Mouse (Mus musculus) frontal cortex, adult (tissue): ENCODE results near the gene Prcp.
"Not testable (repeated sequence)": the region's sequence is repeated elsewhere in the genome, so short reads cannot be mapped to it uniquely, and the experiment has no call there.

Source experiments
- ATAC-seq: cut with Nextera tagmentation; 2 replicates; pipeline ENCODE4 v1.9.2; 2017; ENCODE audit warnings: mild to moderate bottlenecking, moderate library complexity, mixed read lengths; ENCODE audit not compliant: low TSS enrichment

The Prcp gene

DNA sequence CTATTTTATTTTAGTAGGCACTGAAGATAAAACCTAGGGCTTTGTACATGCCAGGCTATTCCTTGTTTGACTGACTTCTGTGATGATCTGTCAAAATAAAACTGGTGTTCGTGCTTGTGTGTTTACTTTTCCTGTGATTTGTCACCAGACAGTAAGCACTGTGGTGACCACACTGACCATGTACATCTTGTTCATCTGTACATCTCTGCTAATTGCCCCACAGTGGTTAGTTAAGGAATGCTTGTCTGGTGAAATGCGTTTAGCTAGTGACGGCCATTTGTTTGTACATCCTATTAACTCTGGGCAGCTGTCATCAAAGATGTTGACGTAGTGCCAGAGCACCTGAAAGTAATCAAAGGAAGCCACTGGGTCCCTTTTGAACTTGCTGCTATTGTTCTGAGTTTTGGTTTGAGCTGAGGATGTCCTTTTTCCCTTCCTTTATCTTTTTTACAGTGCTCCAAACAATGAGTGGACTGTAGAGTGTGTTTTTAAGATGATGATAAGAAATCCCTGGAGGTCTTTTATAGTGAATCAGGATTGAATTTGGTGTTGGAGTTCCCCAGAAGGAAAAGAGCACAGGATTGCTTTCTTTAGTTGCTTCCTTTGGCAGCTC, 16.5 kb downstream of the Prcp start:
- ATAC-seq: no peak

DNA sequence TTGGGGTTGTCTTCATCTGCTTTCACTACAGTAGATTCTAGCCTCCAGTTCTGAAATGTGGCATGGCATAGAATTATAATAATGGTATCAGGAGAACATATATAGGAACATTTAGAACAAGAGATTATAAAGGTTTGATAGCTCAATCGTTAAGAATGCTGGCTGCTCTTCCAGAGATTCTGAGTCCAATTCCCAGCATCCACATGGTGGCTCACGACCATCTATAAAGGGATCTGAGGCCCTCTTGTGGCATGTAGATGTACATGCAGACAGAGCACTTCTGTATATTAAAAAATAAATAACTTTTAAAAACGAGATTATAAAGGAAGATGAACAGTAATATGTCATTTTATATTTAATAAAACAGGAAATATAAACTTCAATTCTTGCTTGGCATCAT, 19.2 kb downstream of the Prcp start:
- no peak for ATAC-seq

DNA sequence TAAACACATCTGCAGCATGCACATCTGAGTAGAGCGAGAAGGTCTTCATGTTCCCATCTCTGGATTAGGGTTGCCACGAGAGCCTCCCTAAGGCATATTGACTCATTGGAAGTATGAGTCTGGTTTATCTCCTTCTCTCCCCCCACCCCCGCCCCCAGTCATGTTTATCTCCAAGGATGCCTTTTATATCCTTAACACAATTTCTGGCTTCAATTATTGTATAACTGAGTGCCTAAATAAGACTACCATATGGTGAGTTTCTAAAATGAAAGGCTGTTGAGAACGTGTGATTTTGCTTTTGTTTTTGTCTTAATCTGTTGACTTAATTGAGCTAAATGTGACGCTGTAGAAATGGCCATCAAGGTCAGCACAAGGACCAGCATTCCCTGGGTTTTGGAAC, 21.8 kb downstream of the Prcp start:
- ATAC-seq: peak; percentile 75

DNA sequence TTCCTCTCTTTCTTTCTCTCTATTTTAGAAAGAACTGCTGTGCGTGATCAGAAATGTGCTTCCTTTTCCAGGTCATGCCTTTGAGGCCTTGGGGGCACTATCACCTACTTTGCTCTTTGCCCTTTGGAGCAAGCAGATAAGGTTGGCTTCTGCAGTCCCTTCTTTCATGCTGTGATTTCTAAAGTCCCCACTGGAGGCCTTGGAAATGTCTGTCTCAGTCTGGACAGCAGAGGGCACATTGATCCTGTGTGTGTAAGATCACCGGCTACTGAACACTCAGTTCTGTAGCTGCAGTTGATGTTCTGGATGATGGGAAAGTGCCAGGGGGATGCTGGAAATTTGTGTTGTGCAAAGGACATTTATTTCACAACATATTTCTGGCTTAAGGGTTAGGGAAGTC, 22.8 kb downstream of the Prcp start:
- ATAC-seq: peak; percentile 94

DNA sequence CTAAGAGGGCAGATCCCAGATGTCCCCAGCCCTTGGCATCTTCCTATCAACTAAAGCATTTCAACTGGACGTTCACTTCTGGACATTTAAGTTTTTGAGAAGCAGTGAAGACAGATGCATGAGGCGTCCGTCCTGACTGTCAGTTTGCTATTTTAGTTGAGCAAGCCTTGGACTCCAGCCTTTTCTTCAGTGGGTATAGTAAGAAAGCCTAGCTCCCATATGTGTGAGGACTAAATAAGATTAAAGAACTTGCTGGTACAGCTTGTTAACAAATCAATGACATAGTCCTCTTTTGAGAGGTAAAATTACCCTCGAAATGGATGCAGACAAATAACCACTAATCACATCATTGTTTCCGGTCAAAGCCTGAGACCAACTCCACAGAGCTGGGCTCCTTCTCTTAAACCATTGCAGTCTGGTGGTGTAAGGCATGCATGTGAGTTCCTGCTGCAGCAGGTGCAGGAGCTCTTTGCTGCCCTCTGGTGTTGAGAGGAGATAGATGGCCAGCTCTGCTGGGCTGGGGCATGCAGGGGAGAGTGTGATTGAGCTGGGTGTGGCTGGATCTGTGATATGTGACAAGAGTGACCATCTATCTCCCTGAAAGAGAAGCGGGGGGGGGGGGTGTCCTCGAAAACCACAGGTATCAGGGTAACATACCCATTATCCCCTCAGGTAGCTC, 29.2 kb downstream of the Prcp start:
- peak; percentile 99 for ATAC-seq

DNA sequence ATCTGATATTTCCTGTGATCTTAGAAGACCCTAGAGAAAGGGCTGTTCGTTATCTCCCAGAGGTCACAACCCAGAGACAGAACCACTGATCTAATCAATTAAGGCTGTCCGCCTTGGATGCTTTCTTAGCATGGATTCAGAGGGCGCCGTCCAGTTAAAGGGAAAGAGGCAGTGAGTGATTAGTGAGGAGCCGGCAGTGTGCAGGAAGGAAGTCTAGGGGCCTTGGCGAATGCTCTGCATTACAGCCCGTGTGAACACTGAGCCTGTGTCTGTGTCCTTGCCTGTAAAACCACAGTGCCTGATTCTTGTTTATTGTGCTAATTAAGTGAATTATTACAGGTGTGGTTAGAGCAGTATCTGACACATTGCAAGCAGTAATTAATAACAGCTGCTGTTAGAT, 30.0 kb downstream of the Prcp start:
- not testable (repeated sequence) for ATAC-seq

DNA sequence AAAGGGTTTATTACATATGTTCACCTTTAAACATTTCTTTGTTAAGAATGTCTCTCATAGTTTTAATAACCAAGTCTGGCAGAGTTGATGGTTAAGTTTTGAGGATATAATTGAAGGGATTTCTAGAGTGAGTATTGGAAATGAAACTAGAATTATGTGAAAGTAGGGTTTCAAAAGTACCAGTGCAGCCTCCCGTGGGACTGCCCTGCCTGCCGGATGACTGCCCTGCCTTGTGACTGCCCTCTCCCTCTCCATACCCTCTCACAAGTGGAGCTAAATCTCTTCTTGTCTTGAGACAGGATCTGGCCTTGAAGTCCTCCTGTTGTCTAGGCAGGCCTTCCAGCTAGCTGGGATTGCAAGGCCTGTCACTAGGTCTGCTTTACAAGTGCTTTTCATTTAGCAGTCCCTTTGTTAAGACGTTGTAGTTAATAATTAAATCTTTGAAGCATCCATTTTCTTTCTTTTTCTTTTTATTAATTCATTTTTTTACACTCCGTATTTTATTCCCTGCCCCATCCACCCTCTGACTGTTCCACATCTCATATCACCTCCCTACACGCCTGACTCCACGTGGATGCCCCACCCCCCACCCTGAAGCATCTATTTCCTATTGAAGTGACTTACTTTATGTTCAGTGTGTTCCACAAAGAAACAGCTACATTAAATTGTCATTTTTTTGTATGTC, 46.0 kb downstream of the Prcp start:
- ATAC-seq: no peak

DNA sequence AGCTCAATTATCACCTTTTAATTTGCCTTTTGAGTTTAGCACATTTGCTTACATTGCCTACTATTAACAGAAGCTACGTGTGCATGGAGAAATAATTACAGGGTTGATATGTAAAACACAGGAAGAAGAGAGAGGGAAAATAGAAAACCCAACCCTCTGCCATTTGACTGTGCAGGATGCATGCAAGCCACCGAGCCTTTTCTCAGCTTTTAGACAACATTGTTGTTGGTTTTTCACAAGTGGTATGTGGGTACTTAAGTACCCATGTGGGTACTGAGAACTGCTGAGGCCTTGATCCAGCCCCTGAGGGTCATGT, 46.5 kb downstream of the Prcp start:
- no peak for ATAC-seq

DNA sequence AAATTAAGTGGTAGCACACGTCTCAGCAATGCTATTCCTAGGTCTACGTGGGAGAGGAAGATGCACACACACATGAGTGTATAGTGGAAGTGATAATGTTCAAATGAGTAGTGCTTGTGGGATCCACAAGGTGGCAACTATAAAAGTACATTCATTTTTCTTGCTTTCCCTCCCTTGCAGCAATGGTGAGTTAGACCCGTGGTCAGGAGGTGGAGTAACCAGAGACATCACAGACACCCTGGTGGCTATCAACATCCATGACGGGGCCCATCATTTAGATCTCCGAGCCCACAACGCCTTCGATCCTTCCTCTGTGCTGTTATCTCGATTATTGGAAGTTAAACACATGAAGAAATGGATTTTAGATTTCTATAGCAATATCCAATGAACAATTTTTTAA, 58.5 kb downstream of the Prcp start:
- no peak for ATAC-seq

DNA sequence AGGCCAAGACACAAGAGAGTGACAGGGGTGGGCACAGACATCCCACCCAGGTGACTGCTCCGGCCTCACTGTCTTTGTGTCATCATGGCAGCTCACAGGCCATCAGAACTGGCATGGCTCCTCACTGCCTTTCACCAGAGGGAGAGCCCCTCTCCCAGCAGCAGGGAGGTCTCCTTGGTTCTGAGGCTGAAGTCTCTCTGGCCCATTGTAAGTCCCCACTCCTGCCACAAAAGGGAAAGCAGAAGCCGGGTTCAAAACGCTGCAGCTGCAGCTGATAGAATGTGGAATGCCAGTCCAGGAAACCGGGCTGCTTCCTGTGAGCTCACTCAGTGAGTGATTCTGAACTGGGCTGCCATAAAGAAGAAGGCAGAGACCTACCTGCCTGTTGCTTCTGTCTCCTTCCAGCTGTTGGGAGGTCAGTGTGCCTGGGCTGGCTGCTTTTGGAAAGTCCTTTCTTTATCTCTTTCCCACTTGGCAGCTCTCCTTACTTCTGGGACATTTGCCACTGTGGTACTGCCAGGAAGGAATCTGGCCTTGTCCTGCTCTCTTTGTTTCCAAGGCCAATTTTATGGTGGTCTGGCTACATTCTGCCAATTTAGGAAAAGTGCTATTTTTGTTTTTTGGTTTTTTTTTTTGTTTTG, 59.2 kb downstream of the Prcp start:
- ATAC-seq: 0 out of 2 replicates have a peak, but pooled peaks have one; percentile 23

DNA sequence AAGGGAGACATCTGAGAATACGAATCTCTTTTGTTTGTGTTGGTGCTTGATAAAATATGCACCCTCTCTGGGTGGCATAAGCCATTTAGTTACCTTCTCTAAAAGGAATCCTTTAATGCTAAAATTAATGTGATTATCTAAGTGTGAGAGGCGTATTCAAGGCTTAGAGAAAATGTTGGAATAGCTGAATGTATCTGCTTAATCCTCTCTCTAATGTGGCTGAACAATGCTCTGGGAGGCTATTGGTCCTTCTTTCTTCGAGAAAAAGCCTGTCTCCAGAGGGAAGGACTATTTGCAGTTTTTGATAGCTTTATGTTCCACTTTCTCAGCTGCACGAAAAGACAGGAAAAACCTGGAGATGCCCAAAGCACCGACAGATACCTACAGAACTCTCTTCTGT, 62.5 kb downstream of the Prcp start:
- ATAC-seq: no peak

DNA sequence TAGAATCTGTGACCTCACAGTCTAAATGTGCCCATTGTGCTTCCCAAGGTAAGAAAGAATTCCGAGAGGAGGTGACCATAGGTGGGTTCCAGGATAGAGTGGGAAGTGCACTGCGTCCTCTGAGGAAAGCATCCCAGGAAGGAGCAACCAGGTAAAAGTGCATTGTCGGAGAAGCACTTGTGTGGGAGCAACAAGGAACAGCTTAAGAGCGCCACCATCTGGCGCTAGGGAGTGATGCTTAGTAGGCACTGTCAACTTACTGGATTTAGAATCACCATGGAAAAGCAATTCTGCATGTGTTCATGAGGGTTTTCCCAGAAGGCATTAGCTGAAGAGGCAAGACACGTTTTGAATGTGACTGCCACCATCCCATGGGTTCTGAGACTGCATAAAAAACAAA, 63.7 kb downstream of the Prcp start:
- ATAC-seq: peak; percentile 38; the same call in 1 of the 2 replicates

DNA sequence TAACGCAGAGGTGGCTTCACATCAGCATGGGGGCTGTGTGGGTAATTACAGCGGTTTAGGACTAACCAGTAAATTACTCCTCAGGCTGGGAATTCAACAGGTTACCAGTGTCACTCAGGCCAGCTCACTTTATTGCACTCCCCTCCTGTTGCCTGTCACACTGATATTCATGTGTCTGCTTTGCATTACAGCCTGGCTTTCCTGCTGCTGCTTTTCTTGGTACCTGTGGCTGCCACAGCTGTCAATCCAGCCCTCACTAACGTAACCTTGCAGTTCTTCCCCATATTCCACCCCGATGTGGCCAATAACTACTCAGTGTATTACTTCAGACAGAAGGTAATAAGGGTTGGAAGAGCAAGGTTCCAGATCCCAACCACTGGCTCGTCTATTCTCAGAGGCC, 65.5 kb downstream of the Prcp start:
- no peak for ATAC-seq

DNA sequence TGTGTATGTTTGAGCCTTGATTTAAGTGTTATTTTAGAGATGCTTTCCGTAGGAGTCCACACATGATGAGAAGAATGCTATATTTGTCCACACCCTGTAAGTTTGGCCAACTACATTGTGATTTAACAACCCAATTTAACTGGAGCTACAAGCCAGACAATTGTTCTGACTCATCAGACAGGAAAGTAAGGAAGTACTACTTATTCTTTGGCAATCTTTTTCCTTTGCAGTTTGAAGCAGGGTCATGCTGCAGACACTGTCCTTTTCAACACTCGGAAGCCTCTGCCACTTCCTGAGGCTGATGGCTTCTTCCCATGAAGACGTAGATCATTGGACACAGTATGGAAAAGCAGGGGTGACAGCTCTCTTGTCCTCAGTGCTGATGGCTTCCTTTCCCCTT, 76.5 kb downstream of the Prcp start:
- ATAC-seq: peak; percentile 85

DNA sequence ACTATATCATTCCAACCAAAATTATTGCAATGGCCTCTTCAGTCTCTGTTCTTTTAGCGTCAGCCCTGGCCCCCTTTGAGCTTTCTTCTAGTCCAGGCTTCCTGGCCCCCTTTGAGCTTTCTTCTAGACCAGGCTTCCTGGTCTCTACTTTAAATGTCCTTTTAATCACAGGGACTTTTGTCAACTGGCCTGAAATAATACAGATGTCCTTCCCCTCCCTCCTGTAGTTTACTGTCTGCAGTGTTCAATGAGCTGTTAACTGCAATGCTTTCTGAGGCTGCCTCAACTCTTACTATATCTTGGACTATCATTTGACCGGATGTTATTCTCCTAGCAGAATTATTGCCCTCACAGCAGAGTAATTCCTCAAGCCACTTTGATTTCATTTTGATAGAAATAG, 77.9 kb downstream of the Prcp start:
- no peak for ATAC-seq

DNA sequence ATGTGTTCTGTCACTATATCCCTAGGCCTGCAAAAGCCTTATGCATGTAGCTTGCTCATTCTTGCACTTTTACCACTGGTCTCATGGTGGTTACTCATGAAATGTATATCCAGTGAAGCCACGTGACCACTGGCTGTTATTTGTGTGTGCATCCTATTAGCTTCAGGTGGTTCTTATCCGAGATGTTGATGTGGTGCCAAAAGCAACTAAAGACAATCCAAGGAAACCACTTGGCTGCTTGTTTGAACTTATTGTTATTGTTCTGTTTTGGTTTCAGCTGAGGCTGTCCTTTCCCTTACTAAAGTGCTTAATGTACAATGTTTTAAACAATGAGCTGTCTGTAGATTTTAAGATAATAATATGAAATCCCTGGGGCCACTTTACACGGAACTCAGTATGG, 85.5 kb downstream of the Prcp start:
- ATAC-seq: no peak

DNA sequence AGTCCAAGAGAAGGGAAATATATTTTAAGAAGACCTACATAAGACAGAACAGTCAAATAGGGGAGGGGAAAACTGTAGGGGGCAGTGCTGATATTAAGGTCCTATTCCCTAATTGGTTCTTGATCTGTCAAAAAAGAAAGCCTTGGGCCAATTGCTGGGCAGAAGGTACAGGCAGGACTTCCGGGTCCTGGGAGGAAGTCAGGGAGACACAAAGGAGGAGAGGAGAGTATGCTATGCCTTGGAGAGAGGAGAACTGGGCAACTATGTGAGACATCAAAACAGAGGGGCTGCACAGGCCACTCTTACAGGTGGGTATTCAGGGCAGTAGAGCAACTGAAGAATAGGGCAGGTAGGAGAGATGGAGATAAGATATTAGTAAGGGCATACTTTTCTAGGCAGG, 87.6 kb downstream of the Prcp start:
- no peak for ATAC-seq

DNA sequence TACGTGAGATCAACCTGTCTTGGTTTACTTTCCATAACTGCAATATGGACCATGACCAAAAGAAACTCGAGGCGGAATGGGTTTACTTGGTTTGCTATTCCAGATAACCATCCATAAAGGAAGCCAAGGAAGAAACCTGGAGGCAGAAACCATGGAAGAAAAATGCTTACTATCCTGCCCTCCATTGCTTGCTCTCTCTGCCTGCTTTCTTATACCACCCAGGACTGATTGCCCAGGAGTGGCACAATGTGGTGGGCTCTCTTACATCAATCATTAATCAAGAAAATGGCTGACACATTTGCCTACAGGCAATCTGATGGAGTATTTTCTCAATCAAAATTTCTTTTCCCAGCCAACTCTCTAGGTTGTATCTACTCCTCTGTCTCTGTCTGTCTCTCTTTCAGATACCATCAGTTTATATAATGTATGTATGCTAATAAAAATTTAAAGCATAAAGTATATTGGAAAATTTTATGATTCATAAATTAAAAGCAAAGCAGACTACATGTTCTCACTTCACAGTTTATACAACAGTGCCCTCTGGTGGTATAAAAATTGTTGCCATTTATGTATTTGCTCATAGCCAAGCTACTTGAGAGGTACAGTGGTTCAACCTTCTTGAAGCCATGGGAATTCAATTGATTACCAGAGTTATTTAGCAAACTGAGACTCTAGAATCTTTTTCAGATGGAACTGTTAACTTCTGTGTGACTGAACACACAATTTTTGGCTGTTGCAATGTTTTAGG, 90.7 kb downstream of the Prcp start:
- peak; percentile 69; the same call in 1 of the 2 replicates for ATAC-seq

DNA sequence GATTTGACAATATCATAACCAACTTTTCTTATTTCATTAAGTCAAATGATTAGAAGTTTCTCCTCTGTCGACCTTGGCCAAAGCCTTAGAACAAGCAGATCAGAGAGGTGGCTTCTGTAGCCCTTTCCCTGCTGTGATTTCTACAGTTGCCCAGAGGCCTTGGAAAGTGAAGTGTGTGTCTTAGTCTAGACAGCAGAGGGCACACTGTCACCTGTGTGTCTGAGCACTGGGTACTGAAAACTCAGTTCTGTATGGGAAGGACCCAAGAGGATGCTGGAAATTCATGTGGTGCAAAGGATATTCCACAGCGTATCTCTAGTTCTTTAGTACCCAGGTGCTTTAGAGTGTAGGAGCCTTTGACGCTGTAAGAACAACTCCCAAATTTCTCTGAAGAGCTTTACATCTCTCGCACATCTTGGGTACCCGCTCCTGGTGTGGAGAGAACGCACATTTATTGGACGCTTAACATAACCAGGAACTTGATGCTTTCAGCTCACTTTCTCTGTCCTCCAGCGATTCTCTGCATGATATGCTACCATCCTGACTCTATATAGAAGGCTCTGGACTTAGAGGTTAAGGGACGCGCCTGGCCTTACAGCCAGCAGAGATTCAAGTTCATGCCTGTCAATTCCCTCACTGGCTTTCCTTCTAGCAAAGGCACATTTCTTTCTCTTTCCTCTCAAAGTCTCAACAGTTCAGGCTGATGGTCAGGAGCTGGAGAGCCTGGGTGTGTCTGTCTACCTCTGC, 93.3 kb downstream of the Prcp start:
- peak; percentile 96 for ATAC-seq

DNA sequence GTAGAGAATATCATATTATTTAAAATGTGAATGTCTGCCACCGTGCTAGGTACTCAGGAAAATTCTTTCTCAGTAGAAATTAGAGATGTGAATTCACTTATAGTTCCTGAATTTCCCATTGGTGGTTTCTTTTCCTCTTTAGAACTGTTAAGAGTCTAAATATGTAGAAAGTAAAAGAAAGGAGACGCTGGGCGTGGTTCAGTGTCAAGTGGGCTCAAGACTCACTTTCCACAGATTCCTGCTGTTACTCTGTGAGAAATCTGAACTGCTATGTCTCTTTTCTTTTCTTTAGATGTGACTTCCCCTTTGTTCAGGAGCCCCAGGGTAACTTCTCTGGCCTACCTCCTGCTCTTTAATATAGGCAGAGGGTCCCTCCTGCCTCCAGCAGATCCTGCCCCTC, 103.2 kb downstream of the Prcp start:
- ATAC-seq: no peak

DNA sequence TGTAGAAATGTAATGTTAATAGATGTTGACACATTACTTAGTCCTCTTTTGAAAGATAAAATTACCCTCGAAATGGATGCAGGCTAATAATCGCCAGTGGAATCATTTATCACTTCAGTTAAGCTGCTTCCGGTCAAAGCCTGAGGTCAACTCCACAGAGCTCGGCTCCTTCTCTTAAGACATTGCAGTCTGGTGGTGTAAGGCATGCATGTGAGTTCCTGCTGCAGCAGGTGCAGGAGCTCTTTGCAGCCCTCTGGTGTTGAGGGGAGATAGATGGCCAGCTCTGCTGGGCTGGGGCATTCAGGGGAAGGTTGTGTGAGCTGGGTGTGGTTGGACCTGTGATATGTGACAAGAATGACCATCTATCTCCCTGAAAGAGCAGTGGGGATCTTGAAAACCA, 104.0 kb downstream of the Prcp start:
- ATAC-seq: no peak

DNA sequence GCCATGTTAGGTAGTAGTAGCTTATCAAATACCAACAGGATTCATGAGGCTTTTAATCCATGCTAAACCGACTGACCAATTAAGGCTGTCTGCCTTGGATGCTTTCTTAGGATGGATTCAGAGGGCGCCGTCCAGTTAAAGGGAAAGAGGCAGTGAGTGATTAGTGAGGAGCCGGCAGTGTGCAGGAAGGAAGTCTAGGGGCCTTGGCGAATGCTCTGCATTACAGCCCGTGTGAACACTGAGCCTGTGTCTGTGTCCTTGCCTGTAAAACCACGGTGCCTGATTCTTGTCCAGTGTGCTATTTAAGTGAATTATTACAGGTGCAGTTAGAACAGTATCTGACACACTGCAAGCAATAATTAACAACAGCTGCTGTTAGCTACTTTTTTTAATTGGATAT, 104.5 kb downstream of the Prcp start:
- ATAC-seq: not testable (repeated sequence)
